Mouse (Mus musculus): ENCODE data around the gene Rnf208. TPM values are rescaled to one million over a fixed set of nuclear protein-coding genes. Genes with fewer than 3 reads are reported as not detected.

Gene Rnf208
- polyA plus RNA-seq, 1 experiment from 2014 or later: 24.2 TPM

DNA sequence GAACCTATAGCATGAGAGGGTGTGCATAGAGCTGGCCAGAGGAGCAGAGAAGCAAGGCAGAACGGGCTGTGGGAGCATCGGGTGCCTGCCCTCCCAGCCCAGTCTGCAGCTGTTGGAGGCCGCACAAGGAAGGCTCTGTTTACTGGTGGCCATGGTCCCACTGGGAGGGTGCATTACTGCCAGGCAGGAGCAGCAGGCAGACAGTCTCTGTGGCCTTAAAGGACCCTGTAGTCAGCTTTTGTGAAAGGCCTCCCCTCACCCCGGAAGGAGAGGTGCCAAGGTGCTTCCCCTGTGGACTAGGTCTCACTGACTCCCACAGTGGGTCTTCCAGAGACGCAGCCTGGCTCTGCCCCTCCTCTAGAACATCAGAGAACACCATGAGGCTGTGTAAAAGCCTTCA, 15.2 kb upstream of the Rnf208 start:
- no peak overlapping the region for H3K4me3 ChIP-seq (replicated peaks; ENCODE audit: low read depth, low read length)
- no peak overlapping the region for H3K4me2 ChIP-seq (ENCODE audit: low read length)
- H3K9me3 ChIP-seq (replicated peaks; ENCODE audit: low read length): no peaks in the 10 kb centered on the region
- ATAC-seq (replicated peaks; ENCODE audit: low FRiP score, low read depth): no peak
- 0 out of 2 replicates have a peak, but pooled peaks cover under 1% of the 10 kb centered on the region for H3K36me3 ChIP-seq (ENCODE audit: insufficient read depth, low read length)
- no peak overlapping the region for H3K9ac ChIP-seq (ENCODE audit: low read depth, low read length)
- 78% methylated on average over 5 of the region's 5 CpGs for WGBS
- no peak for DNase-seq (ENCODE audit: low spot score)
- no peak overlapping the region for H3K27ac ChIP-seq
- H3K27me3 ChIP-seq (ENCODE audit: insufficient read depth, low read length): no peaks in the 10 kb centered on the region
- H3K4me1 ChIP-seq (replicated peaks; ENCODE audit: insufficient read depth, low read length): peaks cover 18% of the 10 kb centered on the region
- TF ChIP-seq CTCF (IDR thresholded peaks at IDR 0.05; ENCODE audit: low read depth): no peak

DNA sequence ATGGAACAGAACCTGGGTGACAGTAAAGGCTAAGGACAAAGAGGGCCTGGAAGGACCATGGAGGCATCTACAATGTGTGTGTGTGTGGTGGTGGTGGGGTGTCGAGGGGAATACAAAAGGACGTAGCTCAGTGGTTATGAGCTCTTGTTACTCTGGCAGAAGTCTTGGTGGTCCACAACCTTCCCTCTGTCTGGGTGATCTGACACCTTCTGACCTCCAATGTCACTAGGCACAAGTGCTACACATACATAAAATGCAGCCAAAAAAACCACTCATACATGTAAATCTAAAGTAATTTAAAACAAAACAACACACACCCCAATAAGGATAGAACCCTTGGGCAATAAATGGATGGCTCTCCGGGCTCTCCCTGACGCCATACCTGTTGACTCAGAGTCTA, 14.6 kb upstream of the Rnf208 start:
- Histone ChIP-seq H3K4me3 (replicated peaks; ENCODE audit: low read depth, low read length) (no peak overlapping the region), H3K27me3 (ENCODE audit: insufficient read depth, low read length) (no peaks in the 10 kb centered on the region), H3K36me3 (ENCODE audit: insufficient read depth, low read length) (no peaks in the 10 kb centered on the region), H3K9ac (ENCODE audit: low read depth, low read length) (no peak overlapping the region), H3K4me1 (replicated peaks; ENCODE audit: insufficient read depth, low read length) (peaks cover 18% of the 10 kb centered on the region), H3K9me3 (replicated peaks; ENCODE audit: low read length) (no peaks in the 10 kb centered on the region), H3K27ac (no peak overlapping the region), H3K4me2 (ENCODE audit: low read length) (0 out of 2 replicates have a peak overlapping the region, but pooled peaks have one; percentile 49)
- no peak for TF ChIP-seq CTCF (IDR thresholded peaks at IDR 0.05; ENCODE audit: low read depth)
- 82% methylated on average over 4 of the region's 4 CpGs for WGBS
- ATAC-seq (replicated peaks; ENCODE audit: low FRiP score, low read depth): no peak
- DNase-seq (ENCODE audit: low spot score): no peak

- DNase-seq (ENCODE audit: low spot score) (peak; percentile 97), ATAC-seq (replicated peaks; ENCODE audit: low FRiP score, low read depth) (peak; percentile 44)
- peak overlapping the region; percentile 49 for H3K4me2 ChIP-seq (ENCODE audit: low read length)
- no peaks in the 10 kb centered on the region for H3K27me3 ChIP-seq (ENCODE audit: insufficient read depth, low read length)
- H3K27ac ChIP-seq: peak overlapping the region; percentile 85
- TF ChIP-seq CTCF (IDR thresholded peaks at IDR 0.05; ENCODE audit: low read depth): peak; percentile 78
- H3K4me1 ChIP-seq (replicated peaks; ENCODE audit: insufficient read depth, low read length): peaks cover 18% of the 10 kb centered on the region
- no peaks in the 10 kb centered on the region for H3K36me3 ChIP-seq (ENCODE audit: insufficient read depth, low read length)
- H3K9me3 ChIP-seq (replicated peaks; ENCODE audit: low read length): no peaks in the 10 kb centered on the region
- H3K9ac ChIP-seq (ENCODE audit: low read depth, low read length): peak overlapping the region; percentile 39; the same call in 1 of the 2 replicates
- H3K4me3 ChIP-seq (replicated peaks; ENCODE audit: low read depth, low read length): peak overlapping the region; percentile 24
- WGBS: 0% methylated on average over 7 of the region's 7 CpGs
Observed at GRCm38 (mm10) chr2:25228431-25228889, 13.6 kb upstream of the Rnf208 start.

- peaks cover 18% of the 10 kb centered on the region for H3K4me1 ChIP-seq (replicated peaks; ENCODE audit: insufficient read depth, low read length)
- H3K9ac ChIP-seq (ENCODE audit: low read depth, low read length): no peak overlapping the region
- TF ChIP-seq CTCF (IDR thresholded peaks at IDR 0.05; ENCODE audit: low read depth): no peak
- WGBS: 73% methylated on average over 6 of the region's 6 CpGs
- H3K4me3 ChIP-seq (replicated peaks; ENCODE audit: low read depth, low read length): no peak overlapping the region
- no peaks in the 10 kb centered on the region for H3K36me3 ChIP-seq (ENCODE audit: insufficient read depth, low read length)
- peak overlapping the region; percentile 3; the same call in 1 of the 2 replicates for H3K27ac ChIP-seq
- 0 out of 2 replicates have a peak overlapping the region, but pooled peaks have one; percentile 49 for H3K4me2 ChIP-seq (ENCODE audit: low read length)
- DNase-seq (ENCODE audit: low spot score) (no peak), ATAC-seq (replicated peaks; ENCODE audit: low FRiP score, low read depth) (no peak)
- H3K9me3 ChIP-seq (replicated peaks; ENCODE audit: low read length): no peaks in the 10 kb centered on the region
- no peaks in the 10 kb centered on the region for H3K27me3 ChIP-seq (ENCODE audit: insufficient read depth, low read length)
Observed at GRCm38 (mm10) chr2:25228995-25229530, 13.0 kb upstream of the Rnf208 start.

DNA sequence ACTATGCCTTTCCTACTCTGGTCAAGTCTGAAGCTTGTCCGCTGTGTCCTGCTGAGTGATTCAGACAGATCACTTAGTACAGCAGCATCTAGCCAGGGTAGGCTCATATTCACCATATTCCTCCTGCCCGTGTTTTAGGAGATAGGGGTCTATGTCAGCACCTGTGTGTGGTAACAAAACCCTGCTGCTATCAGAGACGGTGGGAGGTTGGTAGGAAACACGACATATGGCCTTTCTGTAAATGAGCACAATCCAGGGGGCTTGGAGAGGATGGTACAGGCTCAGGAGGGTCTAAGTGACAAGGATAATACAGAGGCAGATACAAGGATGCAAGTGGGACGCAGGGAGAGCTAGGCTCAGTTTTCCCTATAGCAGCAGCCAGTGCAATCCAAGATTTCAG, 12.5 kb upstream of the Rnf208 start:
- Histone ChIP-seq H3K4me3 (replicated peaks; ENCODE audit: low read depth, low read length) (no peak overlapping the region), H3K9ac (ENCODE audit: low read depth, low read length) (no peak overlapping the region), H3K4me1 (replicated peaks; ENCODE audit: insufficient read depth, low read length) (peaks cover 18% of the 10 kb centered on the region), H3K27ac (no peak overlapping the region), H3K4me2 (ENCODE audit: low read length) (no peak overlapping the region), H3K9me3 (replicated peaks; ENCODE audit: low read length) (no peaks in the 10 kb centered on the region), H3K36me3 (ENCODE audit: insufficient read depth, low read length) (no peaks in the 10 kb centered on the region), H3K27me3 (ENCODE audit: insufficient read depth, low read length) (no peaks in the 10 kb centered on the region)
- TF ChIP-seq CTCF (IDR thresholded peaks at IDR 0.05; ENCODE audit: low read depth): no peak
- WGBS: 71% methylated on average over 5 of the region's 5 CpGs
- DNase-seq (ENCODE audit: low spot score) (no peak), ATAC-seq (replicated peaks; ENCODE audit: low FRiP score, low read depth) (no peak)

- ATAC-seq (replicated peaks; ENCODE audit: low FRiP score, low read depth): no peak
- peaks cover 17% of the 10 kb centered on the region for H3K4me1 ChIP-seq (replicated peaks; ENCODE audit: insufficient read depth, low read length)
- no peak overlapping the region for H3K27ac ChIP-seq
- no peaks in the 10 kb centered on the region for H3K36me3 ChIP-seq (ENCODE audit: insufficient read depth, low read length)
- H3K4me2 ChIP-seq (ENCODE audit: low read length): no peak overlapping the region
- WGBS: 87% methylated on average over 7 of the region's 7 CpGs
- H3K9ac ChIP-seq (ENCODE audit: low read depth, low read length): no peak overlapping the region
- TF ChIP-seq CTCF (IDR thresholded peaks at IDR 0.05; ENCODE audit: low read depth): no peak
- H3K27me3 ChIP-seq (ENCODE audit: insufficient read depth, low read length): no peaks in the 10 kb centered on the region
- H3K9me3 ChIP-seq (replicated peaks; ENCODE audit: low read length): no peaks in the 10 kb centered on the region
- DNase-seq (ENCODE audit: low spot score): no peak
- no peak overlapping the region for H3K4me3 ChIP-seq (replicated peaks; ENCODE audit: low read depth, low read length)
Observed at GRCm38 (mm10) chr2:25230581-25230980, 11.5 kb upstream of the Rnf208 start.

DNA sequence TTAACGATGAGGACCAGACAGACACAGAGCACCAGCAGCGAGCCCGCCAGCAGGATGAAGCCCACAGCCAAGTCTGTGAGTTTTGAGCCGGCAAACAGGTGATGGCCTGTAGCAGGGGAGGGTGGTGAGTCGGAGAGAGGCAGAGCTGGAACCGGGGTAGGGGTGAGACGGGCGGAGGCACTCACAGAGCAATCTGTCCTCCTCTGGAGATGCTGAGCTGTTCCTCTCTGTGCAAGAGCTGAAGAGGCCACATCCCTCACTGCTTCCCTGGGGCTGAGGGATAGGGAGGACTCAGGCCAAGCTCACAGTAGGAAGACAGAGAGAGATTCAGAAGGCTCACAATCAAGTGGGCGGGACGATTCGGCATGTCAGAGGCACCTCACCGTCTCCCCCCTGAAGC, 11.0 kb upstream of the Rnf208 start:
- no peak overlapping the region for H3K4me2 ChIP-seq (ENCODE audit: low read length)
- DNase-seq (ENCODE audit: low spot score) (no peak), ATAC-seq (replicated peaks; ENCODE audit: low FRiP score, low read depth) (no peak)
- WGBS: 61% methylated on average over 12 of the region's 12 CpGs
- H3K4me1 ChIP-seq (replicated peaks; ENCODE audit: insufficient read depth, low read length): peaks cover 12% of the 10 kb centered on the region
- no peak overlapping the region for H3K27ac ChIP-seq
- no peak for TF ChIP-seq CTCF (IDR thresholded peaks at IDR 0.05; ENCODE audit: low read depth)
- H3K9ac ChIP-seq (ENCODE audit: low read depth, low read length): no peak overlapping the region
- no peaks in the 10 kb centered on the region for H3K9me3 ChIP-seq (replicated peaks; ENCODE audit: low read length)
- no peaks in the 10 kb centered on the region for H3K36me3 ChIP-seq (ENCODE audit: insufficient read depth, low read length)
- H3K27me3 ChIP-seq (ENCODE audit: insufficient read depth, low read length): no peaks in the 10 kb centered on the region
- no peak overlapping the region for H3K4me3 ChIP-seq (replicated peaks; ENCODE audit: low read depth, low read length)
